Mouse (Mus musculus) naive thymus-derived CD4-positive, alpha-beta T cell, adult 2 months (primary cell): ENCODE results near the gene Gm49721.
"Not testable (repeated sequence)": the region's sequence is repeated elsewhere in the genome, so short reads cannot be mapped to it uniquely, and the experiment has no call there.

ENCODE experiments used
- DNase-seq: peaks from one replicate; pipeline ENCODE4 v3.0.0-alpha.2; 2011; ENCODE audit warnings: low read depth

The Gm49721 gene

DNA sequence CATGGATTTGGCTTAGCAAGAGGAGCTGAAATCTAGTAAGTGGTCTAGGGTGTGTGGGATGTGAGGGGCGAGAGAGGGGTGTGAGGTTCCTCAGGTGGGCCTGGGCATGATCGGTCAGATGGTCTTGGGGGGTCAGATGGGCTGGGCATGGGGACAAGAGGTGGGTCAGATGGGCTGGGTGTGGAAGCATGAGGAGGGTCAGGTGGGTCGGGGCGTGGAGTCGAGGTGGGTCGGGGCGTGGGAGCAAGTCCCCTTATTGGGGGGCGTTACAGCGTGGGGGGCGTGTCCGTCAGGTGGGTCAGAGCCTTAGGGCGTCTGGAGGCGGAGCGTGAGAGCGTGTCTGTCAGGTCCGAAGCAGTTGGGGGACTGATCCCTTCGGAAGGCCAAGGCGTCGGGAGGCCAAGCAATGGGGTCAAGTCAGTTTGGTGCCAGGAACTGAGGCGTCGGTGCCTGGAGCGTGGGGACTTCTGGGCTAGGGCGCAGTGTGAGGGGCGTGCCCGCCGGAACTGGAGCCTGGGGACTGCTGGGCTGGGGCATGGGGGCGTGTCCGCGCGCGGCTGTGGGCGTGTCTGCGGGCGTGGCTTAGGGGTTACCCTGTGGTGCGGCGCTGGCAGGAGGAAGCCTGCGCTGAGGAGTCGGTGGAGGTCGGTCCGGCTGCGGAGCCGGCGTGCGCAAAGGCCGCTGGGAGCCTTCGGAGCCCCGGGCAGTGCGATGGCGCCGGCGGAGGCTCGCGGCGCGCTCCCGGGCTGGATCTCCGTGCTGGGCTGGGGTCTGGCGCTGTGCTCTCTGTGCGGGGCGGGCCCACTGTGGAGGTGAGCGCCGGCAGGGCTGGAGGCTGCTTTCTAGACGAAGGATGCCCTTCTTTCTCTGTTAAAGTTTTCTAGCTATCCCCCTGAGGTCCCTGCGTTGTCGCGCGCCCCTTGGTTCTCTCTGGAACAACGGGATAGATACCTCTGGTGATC lies at the start of gene Gm49721:
TSS of gene Gm49721 (plus strand) at position 618 of the 962 bp plus-strand sequence.
- DNase-seq = peak; percentile 52

- DNase-seq = not testable (repeated sequence)
These were observed 47.1 kb upstream of the Gm49721 start for GRCm38 (mm10) chr17:6931625-6932024.

- DNase-seq = not testable (repeated sequence)
These were observed 36.1 kb upstream of the Gm49721 start for GRCm38 (mm10) chr17:6942560-6942959.

DNA sequence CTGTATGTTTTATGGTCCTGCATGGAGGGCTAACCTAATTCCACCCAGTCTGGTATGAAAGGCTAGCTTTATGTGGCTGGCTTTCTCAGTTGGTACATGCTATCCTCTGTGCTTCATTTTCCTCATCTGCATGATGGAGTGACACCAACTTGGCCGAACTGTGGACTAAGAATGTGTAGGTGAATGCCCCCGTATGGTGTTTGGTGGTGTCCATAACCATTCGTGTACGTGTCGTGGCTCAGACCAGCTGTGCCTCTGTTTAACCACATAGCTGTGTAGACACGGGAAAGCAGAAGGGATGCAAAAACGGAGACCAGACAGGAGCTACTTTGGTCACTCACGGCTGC lies 31.1 kb upstream of the Gm49721 start:
- DNase-seq = not testable (repeated sequence)

DNA sequence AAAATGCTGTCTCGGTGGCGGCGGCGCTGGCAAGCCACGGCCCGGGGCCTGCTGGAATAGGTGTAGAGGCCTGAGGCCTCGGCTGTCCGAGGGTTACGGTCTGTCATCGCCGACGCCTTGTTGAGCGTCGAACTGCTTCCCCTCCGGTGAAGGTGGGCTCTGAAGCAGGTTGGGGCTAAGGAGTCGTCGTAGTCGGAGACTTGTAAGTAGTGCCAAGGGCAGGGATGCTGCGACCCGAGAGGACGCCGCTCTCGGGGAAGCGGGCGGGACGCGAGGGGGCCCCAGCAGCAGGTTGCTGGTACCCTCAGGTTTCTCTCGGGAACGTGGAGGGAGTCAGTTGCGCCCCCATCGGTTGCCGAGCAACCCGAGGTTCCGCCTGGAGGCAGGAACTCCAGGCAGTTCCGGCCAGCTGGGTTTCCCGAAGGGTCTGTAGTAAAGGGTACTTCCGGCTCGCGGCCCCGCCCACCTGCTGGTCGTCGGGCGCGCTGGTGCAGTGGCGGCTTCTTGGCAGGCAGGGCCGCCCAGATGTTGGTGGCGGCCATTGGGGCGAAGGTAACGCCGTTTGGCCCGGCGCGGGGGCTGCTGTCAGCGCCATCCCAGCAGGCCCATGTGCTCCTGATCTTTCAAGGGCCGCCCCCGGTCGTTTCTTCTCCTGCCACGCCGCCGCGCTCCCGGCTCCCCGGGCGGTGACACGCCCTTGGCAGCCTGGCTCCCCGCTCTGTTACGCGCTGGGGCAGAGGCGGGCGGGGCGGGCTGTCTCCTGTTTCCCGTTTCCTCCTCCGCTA lies 30.5 kb upstream of the Gm49721 start, which contains the start of gene Rsph3b:
TSS of gene Rsph3b (minus strand) at position 699 of the 785 bp plus-strand sequence.
- peak; percentile 59 for DNase-seq

DNA sequence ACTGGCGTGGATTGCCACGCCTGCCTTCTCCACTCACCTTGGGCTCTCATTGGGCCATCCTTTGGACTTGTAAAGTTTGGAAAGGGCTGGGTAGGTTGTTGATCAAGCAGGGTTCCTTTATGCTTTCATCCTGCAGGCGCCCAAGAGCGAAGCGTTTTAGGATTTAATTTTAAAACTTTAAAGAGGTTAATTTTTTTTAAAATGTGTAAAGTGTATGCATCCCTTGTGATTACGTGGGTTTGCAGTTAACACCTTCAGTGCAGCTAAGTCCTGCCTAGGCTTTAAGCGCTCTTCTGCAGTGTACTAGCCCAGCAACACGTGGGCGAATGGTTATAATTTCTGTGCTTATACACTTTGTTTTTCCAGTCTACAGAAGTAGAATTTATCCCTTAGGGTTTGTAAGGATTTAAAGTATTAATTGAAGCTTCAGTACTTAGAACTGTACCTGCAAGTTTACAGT lies 29.9 kb upstream of the Gm49721 start:
- DNase-seq = peak; percentile 47

DNA sequence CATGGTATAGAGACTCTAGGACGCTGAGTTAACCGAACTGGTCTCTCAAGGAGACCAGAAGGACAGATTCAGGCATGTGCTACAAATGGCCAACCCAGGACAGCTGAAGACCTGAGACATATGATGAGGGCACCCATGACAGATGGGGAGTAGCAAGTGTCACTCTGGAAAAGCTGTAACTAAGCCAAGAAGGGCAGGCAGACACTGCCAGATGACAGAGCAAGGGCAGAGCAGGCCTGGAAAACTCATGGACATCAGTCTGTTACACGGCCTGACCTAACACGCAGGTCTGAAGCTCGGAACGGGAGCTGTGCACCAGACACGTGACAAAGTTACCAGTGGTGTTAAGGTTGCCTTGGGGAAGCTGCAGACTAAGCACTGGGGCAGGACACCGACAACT lies 19.8 kb upstream of the Gm49721 start:
- DNase-seq = not testable (repeated sequence)

- DNase-seq = not testable (repeated sequence)
These were observed 19.0 kb upstream of the Gm49721 start for GRCm38 (mm10) chr17:6959543-6960259.

- DNase-seq = peak; percentile 20
These were observed 18.4 kb upstream of the Gm49721 start for GRCm38 (mm10) chr17:6960349-6960748.

DNA sequence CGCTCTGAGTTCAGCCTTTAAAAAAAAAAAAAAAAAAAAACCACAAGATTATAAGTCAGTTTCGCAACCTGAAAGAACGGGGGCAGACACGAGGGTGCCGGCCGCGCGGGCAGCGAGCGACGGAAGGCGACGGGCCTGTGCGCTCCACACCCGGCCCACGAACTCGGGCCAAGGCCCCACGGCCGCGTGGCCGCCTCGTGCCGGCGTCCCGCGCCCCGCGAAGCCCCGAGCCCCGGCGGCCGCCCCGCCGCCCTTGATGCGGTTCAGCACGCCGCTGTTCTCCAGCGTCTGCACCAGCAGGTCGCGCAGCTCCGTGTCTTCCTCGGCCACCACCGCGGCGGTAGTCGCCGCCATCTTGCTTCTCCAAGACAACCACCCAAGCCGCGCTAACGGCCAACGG lies 17.9 kb upstream of the Gm49721 start, which contains the start of gene Tagap1:
TSS of gene Tagap1 (minus strand) at position 381 of the 400 bp plus-strand sequence.
- DNase-seq = peak; percentile 62

DNA sequence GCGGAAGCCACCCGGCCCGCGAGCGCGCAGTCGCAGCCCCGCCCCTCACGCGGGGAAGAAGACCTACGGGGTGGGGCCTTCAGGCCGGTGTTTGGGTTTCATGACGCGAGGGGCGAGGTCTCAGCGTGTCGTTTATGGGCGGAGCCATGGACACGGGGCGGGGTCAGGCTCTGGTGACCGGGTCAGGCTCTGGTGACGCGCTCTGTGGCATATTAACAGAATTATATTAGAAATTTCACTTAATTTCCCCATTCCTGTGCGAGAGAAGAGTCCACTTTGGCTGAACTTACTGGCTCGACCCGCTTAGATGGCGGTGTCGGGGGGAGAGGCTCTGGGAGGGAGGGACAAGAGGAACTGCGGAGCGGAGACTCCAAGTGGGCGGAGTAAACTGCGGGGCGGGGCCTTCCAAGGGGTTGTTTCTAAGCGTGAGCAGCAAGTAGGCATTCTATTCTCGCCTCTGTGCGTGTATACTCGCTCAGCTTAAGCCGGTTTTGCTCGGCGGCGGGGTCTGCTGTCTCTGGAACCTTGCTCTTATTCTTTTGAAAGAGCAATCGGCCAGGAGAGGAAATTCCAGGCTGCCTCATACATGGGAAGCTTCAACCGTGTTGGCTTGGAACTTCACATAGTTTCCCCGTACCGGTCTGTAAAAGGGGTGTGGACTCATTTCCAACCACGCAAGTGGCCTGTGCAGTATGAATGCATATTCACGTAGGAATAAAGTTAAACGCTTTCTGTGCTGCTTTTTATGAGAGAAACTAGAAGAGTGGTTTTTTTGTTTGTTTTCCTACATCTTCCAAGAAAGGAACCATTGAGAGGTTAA lies 17.3 kb upstream of the Gm49721 start:
- DNase-seq = peak; percentile 64

GRCm38 (mm10) chr17:6962339-6962738 lies 16.4 kb upstream of the Gm49721 start:
- DNase-seq = not testable (repeated sequence)

GRCm38 (mm10) chr17:6962936-6963335 lies 15.8 kb upstream of the Gm49721 start:
- not testable (repeated sequence) for DNase-seq

DNA sequence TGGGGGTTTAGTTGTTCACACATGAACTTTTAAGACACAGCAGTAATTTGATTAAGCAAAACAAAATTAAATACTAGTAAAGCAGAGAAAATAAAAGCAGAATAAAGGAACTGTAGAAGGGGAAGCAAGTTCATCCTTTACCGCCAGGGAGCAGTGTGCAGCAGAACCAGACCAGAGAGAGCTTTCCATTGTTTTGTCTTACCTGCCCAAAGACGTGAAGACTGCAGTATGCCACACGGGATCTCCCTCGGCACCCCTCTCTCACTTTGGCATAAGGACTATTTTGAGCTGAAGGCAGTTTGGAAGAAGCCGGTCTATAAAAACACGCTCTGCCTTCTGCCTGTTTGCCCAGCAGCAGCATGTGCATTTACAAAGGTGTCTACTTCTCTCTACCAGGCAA lies 13.3 kb upstream of the Gm49721 start:
- DNase-seq = peak; percentile 66

DNA sequence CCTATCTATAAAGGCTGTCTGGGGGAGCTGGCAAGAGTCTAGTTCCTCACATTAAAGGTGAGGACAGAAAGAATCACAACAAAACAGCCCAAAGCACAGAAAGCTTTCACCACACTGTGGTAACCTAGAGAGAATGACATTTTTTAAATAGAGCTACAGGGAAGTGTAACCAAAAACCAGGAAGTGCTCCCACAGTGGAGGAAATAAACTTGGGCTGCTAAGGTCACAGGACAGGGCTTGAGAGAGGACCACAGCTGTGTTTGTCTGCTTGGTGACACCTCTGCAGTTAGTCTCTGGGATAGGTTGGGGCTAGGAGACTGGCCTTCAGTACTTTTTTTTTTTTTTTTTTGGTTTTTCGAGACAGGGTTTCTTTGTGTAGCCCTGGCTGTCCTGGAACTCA lies 11.0 kb upstream of the Gm49721 start:
- not testable (repeated sequence) for DNase-seq

GRCm38 (mm10) chr17:6970334-6970733 lies 8.4 kb upstream of the Gm49721 start, which contains the start of gene Rnaset2b:
Gene Rnaset2b (plus strand): TSS chr17:6970634.
- DNase-seq = not testable (repeated sequence)

- DNase-seq = not testable (repeated sequence)
These were observed 7.5 kb upstream of the Gm49721 start for GRCm38 (mm10) chr17:6971238-6971637.

GRCm38 (mm10) chr17:6972836-6973396 lies 5.8 kb upstream of the Gm49721 start:
- DNase-seq = not testable (repeated sequence)

DNA sequence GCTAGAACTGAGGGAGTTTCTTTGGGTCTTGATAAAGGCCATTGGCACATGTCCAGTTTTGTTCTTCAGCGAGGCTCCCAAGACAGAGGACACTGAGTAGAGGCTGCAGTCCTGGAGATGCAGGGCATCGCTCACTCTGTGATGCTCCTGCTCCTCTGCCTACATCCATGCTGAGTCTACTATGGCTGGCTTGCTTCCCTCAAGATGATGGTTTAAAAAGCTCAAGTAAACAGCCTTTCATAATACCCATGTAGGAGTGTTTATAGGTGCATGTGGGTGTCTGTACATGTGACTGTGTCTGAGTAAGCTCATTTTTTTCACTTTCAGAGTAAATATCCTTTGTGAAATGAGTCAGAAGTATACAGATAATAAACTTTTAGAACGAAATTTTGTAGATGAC lies 3.7 kb upstream of the Gm49721 start:
- not testable (repeated sequence) for DNase-seq

DNA sequence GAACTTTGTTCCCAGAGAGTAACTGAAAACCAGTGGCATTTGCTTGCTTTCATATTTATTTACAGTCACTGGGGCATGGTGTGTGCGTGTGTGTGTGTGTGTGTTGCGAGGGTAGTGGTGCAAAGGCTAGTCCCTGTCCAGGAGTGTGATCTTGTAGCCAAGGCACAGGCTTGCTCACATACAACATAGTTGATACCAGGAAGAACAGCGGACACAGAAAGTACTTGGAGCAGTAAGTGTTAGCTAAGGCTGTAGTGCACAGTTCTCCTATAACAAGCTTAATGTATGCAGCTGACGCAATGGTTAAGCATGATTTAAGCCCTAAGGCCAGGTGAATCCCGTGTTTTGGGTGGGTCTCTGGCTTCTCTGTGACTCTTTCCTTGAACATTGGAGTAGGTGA lies 676 bp downstream of the Gm49721 start:
- DNase-seq = peak; percentile 39
